Mouse (Mus musculus) spleen, adult 12 weeks (tissue): Measurements from ENCODE around the gene Slc7a6.

Source experiments
- DNase-seq: peaks from one replicate; pipeline ENCODE4 v3.0.0; 2022; ENCODE audit warnings: low spot score

Slc7a6 gene

DNA sequence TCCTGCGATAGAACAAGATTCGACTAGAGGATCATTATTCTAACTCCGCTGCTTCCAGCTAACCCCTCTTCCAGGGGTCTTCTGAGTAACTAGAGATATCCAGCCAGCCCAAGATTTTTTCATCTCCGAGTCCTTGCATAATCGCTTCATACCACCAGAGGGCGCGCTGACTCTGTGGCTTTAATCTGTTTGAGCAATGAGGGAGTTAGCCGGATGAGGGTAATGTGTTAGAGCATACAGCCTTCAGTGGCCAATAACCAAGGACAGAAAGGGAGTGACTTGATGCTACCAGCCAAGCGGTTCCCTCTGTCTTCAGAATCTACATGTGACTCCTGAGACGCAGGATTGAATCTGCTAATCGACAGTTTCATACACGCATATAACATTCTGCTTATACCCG, 27.9 kb upstream of the Slc7a6 start:
- peak; percentile 71 for DNase-seq

- no peak for DNase-seq
Measured at GRCm38 (mm10) chr8:106145331-106145730, 23.3 kb upstream of the Slc7a6 start.

- no peak for DNase-seq
Measured at GRCm38 (mm10) chr8:106146014-106146413, 22.6 kb upstream of the Slc7a6 start.

DNA sequence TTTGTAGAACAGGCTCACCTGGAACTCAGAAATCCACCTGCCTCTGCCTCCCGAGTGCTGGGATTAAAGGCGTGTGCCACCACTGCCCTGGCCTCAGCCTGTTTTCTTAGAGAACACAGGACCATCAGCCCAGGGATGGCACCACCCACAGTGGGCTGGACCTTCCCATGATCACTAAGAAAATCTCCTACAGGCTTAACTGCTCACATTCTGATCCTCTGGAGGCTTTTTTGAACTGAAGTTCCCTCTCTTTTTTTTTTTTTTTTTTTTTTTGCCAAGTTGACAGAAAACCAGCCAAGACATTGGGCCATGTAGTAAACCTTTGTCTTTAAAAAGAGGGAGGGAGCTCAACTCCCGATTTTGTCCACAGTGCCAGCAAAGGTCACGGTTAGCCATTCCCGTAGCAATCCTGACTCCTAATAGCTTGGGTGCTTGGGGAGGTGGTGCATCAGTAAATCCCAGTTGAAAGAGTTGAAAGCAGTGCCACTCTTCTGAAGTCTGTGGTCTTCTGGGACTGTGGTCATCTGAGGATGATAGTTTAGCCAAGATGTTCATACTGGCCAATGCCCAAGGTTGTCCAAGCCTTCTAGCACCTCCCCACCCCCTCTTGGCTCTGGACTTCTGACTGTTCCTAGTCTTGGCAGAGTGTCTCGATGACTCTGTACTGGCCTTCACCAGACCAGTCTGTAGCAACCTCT, 20.6 kb upstream of the Slc7a6 start:
- no peak for DNase-seq

DNA sequence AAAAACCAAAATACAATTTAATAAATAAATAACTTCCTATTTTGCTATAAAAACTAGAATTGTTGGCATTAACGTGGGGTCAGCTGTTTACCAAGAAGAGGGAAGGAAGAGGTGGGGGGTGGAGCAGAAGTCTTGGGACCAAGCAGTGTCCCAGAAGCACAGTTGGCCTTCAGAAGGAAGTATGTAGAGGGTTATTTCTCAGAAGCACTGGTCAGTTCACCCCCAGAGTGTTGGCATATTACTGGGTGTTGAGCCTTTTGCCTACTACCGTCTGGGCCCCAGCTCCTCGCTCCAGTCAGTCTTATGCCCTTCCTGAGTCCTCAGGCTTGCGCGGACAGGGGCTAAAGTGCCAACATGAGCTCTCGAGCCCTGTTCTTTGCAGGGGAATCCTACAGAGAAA, 19.6 kb upstream of the Slc7a6 start:
- no peak for DNase-seq

- peak; percentile 84 for DNase-seq
Measured at GRCm38 (mm10) chr8:106149801-106150652, 18.6 kb upstream of the Slc7a6 start, which contains the start of gene Pla2g15. Gene Pla2g15 (plus strand): TSS chr8:106150399.

DNA sequence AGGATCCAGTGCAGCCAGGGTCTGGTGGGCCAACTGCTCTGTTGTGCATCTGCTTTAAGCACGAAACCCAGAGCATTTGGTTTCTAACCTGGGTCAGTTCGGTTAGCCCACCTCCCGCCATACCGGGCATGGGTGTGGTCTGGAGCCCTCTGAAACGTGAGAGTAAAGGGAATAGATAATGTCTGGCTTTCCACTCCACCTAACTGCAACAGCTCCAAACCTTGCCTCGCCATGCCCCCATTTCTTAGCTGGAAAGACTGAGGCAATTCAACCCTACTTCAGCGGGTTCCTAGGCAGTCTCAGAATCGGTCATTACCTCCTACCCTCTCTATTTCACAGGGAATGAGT, 18.0 kb upstream of the Slc7a6 start:
- no peak for DNase-seq

DNA sequence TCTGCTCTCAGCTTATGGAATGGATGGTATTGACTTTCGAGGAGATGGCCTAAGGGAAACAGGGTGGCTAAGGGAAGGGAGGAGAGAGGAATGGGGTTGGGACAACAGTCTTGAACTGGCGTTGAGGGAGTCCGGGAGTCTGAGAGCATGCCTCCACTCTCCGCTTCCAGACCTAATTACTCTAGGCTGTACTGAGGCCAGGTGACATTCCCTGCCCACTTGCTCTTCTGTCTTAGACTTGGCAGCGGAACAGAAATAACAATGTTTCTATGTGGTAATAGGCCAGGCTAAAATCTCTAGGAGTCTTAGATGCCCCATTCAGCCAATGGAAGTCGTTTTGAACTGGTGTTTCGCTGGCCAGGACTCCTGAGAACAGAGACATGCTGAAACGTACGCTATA, 17.6 kb upstream of the Slc7a6 start:
- DNase-seq, result no peak

DNA sequence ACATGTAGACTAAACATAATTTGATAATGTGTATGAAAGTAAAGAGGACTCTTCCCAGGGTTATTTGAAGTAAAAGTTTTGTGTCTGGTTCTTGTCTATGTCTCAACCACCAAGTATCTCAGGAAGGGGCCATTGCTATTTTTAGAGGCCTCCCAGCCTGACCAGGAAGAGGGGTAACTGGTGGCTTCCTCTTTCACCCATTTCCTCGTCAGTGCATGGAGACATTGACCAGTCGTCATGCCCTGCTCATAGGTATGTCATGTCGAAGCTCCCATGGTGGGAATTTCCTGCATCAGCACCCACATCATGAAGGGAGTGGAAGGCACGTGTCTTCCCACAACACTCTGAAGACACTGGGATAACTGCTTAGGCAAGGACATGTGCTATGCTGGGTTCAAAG, 15.8 kb upstream of the Slc7a6 start:
- DNase-seq, result no peak

DNA sequence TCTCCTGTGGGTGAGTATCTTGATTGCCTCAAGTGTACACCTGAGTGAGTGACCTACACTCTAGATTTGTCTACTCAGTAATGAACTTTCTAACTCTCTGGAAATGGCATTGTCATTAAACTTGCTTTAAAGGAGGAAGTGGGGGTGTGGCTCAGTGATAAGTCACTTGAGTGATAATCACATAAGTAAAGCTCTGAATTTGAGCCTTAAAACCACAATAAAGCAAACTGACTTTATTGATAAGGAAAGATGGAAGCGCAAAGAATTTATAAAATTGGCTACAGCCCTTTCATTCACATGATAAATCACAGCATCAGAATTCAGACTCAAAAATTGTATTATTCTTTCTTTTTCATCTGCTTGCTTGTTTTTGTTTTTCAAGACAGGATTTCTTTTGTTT, 11.2 kb upstream of the Slc7a6 start:
- DNase-seq, result no peak

DNA sequence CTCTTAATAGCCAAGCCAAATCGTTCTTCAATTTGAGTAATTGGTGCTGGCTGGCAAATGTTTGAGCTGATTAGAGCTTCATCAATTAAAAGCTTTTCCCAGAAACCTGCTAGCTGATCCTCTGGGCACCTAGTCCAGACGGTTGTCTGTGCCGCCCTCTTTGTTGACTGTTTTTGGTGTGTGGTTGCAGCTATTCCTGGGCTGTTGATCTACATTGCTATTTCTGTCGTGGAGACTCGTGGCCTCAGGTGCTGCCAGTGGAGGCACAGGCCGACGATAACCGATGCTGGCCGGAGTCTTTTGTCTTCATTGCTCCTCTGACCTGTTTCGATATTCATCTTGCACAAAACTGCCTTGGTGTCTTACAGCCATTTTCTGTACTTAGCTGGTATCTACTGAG, 10.3 kb upstream of the Slc7a6 start:
- no peak for DNase-seq

DNA sequence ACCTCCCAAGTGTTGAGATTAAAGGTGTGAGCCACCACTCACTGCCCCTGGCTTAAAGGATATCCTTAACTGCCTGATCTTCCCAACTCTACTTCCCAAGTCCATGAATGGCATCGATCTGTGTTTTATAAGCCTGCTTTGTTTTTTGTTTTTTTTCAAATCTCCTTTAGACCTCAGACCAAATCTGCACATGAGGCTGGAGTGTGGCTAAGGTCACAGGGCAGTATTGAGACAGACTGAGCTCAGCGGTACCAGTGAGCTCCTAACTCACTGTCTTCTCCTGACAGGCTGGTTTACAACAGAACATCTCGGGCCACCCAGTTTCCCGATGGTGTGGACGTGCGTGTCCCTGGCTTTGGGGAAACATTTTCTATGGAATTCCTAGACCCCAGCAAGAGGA, 8.8 kb upstream of the Slc7a6 start:
- no peak for DNase-seq

DNA sequence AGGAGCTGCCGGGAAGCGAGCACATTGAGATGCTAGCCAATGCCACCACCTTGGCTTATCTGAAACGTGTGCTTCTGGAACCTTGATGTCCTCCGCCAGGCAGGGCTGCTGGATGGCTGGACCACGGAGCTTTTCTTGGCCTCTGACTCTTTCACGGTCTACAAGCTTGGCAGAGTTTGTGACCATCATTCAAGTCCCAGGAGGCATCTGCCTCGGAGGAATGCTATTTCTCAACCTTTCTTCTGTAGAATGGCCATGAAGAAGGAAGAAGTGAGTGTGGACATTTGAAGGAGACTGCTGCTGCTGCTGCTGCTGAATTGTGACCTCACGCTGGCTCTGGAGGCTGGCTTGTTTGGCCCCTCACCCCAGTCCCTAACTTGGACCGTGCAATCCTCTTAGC, 5.4 kb upstream of the Slc7a6 start:
- DNase-seq, result no peak

GRCm38 (mm10) chr8:106165460-106165859, 3.2 kb upstream of the Slc7a6 start:
- peak; percentile 56 for DNase-seq

- DNase-seq, result peak; percentile 8
Measured at GRCm38 (mm10) chr8:106169017-106169933, 618 bp downstream of the Slc7a6 start.

DNA sequence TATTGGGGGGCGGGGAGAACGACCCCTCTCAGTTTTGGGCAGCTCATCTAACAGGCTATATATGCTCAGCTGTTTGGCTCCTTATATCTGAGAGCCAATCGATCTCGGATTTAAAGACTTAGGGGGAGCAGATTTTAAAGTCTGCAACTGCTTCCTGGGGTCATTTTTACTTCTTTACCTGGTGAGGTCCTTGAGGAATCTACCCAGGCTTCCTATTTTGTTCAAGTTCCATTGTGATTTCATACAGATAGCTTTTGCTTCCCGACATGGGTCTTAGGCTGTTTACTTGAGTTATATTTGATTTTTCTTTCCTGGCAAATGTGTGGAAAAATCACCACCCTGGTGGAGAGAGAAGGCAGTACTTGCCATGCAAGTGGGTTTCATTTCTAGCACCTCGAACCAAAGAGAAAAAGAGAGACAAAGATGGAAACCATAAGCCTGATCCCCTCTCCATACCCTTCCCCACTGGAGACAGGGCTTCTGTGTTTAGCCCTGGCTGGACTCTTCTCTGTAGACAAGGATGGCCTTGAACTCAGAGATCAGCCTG, 1.4 kb downstream of the Slc7a6 start:
- DNase-seq, result no peak

DNA sequence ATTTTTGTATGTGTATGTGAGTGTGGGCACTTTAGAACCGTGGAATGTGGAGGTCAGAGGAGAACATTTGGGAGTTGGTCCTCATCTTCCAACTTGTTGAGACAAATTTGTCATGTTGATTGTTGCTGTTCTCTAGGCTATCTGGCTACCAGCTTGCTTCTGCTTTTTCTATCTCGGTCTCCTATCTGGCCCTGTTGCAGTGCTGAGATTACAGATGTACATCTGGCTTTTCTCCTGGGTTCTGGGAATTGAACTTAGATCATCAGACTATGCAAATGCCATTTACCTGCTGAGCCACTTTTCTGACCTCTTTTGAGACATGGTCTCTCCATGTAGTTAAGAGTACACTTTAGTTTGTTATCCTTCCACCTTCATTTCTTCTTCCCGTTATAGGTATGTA, 4.9 kb downstream of the Slc7a6 start:
- no peak for DNase-seq

DNA sequence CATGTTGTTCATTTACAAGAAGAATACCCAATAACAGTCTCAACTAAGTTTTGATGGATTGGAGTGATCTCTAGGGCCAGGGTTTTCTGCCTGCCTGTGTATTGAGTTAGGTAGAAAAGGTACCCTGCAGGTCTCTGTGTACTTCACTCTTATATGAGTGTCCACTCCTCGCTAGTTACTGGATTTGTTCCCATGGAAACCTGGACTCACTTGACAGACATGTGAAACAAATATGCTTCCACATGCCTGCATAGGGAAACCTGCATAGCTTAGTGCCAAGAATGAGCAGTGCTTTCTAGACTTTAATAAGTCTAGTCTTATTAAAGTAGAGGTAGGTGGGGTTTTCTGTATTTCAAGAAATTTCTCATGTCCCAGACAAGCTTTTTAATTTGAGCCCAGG, 8.2 kb downstream of the Slc7a6 start:
- DNase-seq, result no peak

- no peak for DNase-seq
Measured at GRCm38 (mm10) chr8:106177594-106177993, 8.9 kb downstream of the Slc7a6 start.

GRCm38 (mm10) chr8:106178428-106178827, 9.8 kb downstream of the Slc7a6 start:
- no peak for DNase-seq

DNA sequence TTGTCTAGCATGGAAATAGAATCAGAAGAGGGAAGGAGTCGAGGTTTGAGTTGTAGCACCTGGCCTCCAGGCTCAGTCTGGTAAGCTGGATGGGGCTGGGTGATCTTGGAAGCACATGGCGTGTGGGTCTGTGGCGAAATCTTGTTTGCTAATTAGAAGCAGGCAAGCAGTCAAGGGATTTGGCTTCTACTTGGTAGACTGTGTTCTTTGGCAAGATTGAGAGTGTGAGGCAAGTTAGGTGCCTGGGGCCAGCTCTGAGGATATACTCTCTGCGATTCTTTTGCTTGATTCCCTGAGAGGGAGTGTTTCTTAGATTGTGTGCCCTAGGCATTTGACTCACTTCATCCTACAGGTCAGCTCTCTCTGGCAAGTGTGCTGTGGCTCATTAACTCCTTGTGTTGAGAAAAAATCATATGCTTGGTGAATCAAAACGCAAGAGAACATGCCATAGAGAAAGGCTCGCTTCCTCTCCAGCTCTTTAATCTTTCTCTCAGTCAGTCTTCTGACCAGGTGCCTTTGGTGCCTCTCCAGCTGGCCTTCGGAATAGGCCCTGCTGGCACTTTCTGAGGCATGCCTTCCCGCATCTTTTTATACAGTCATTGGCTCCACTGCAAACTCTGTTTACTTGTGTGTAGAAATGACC, 17.1 kb downstream of the Slc7a6 start:
- DNase-seq, result no peak

- DNase-seq, result no peak
Measured at GRCm38 (mm10) chr8:106186394-106186793, 17.7 kb downstream of the Slc7a6 start.
